Mouse (Mus musculus): Measurements from ENCODE around the gene Nrd1. TPM values are rescaled to one million over a fixed set of nuclear protein-coding genes. Genes with fewer than 3 reads are reported as not detected.

Nrd1 gene
- polyA plus RNA-seq, 1 experiment from 2014 or later, result 46.6 TPM

DNA sequence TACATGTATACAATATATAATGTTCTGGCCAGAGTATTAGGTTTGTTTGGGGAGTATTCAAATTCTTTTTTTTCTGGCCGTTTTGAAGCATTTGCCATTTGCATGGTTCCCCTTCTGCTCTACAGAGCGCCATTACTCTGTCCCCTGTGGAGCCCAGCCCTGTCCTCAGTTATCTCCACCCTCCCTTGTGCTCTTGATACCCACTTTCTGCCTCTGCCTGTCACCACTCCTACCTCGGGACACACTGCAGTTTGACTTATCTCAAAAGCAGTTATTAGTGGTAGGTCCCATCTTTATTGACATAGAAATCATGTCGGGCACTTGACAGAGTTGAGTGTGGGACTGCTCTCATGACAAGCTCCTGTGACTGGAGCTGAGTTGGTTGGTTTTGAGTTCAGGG is 42.3 kb downstream of the Nrd1 start:
- 53% methylated on average over 4 of the region's 4 CpGs for WGBS (ENCODE audit: insufficient replicate concordance)
- Histone ChIP-seq H3K9ac (ENCODE audit: low read depth, low read length) (no peak overlapping the region), H3K36me3 (ENCODE audit: control insufficient read depth, insufficient read depth, low read length) (peaks cover 41% of the 10 kb centered on the region), H3K9me3 (replicated peaks; ENCODE audit: control insufficient read depth, low read length) (no peaks in the 10 kb centered on the region), H3K27ac (ENCODE audit: low read depth, low read length) (no peak overlapping the region), H3K27me3 (ENCODE audit: control insufficient read depth, insufficient read depth, low read length) (no peaks in the 10 kb centered on the region), H3K4me2 (no peak overlapping the region), H3K4me3 (ENCODE audit: low read depth, low read length) (no peak overlapping the region), H3K4me1 (ENCODE audit: control insufficient read depth, insufficient read depth, low read length) (0 out of 2 replicates have a peak, but pooled peaks cover 2% of the 10 kb centered on the region)
- no peak for ATAC-seq (replicated peaks; ENCODE audit: insufficient number of reproducible peaks, low FRiP score, low TSS enrichment)

- no peak overlapping the region for H3K4me2 ChIP-seq
- H3K27ac ChIP-seq (ENCODE audit: low read depth, low read length), result no peak overlapping the region
- H3K9ac ChIP-seq (ENCODE audit: low read depth, low read length), result no peak overlapping the region
- no peaks in the 10 kb centered on the region for H3K27me3 ChIP-seq (ENCODE audit: control insufficient read depth, insufficient read depth, low read length)
- peaks cover 39% of the 10 kb centered on the region for H3K36me3 ChIP-seq (ENCODE audit: control insufficient read depth, insufficient read depth, low read length)
- 0 out of 2 replicates have a peak, but pooled peaks cover 2% of the 10 kb centered on the region for H3K4me1 ChIP-seq (ENCODE audit: control insufficient read depth, insufficient read depth, low read length)
- no peaks in the 10 kb centered on the region for H3K9me3 ChIP-seq (replicated peaks; ENCODE audit: control insufficient read depth, low read length)
- no peak overlapping the region for H3K4me3 ChIP-seq (ENCODE audit: low read depth, low read length)
- 67% methylated on average over 5 of the region's 5 CpGs for WGBS (ENCODE audit: insufficient replicate concordance)
- no peak for ATAC-seq (replicated peaks; ENCODE audit: insufficient number of reproducible peaks, low FRiP score, low TSS enrichment)
Observed at GRCm38 (mm10) chr4:109043294-109043693, 42.8 kb downstream of the Nrd1 start.

DNA sequence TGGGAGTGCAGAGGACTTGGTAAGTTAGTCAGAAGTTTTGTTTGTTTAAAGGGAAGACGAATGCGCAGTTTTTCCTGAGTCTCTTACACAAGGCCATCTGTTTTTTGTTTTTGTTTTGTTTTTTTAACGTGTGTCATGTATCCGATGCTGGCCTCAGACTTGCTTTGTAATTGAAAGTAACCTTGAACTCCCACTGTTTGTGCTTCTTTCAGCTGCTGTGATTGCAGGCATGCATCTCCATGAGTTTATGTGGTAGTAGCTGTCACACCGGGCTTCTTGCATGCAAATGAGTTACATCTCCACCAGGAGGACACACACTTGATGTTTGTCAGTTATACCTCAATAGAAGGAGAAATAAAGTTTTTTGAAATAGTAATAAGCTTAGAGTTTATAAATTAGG is 43.3 kb downstream of the Nrd1 start:
- WGBS (ENCODE audit: insufficient replicate concordance), result 81% methylated on average over 5 of the region's 5 CpGs
- Histone ChIP-seq H3K4me2 (no peak overlapping the region), H3K4me3 (ENCODE audit: low read depth, low read length) (no peak overlapping the region), H3K36me3 (ENCODE audit: control insufficient read depth, insufficient read depth, low read length) (peaks cover 35% of the 10 kb centered on the region), H3K9me3 (replicated peaks; ENCODE audit: control insufficient read depth, low read length) (no peaks in the 10 kb centered on the region), H3K27me3 (ENCODE audit: control insufficient read depth, insufficient read depth, low read length) (no peaks in the 10 kb centered on the region), H3K4me1 (ENCODE audit: control insufficient read depth, insufficient read depth, low read length) (0 out of 2 replicates have a peak, but pooled peaks cover 2% of the 10 kb centered on the region), H3K27ac (ENCODE audit: low read depth, low read length) (no peak overlapping the region), H3K9ac (ENCODE audit: low read depth, low read length) (no peak overlapping the region)
- ATAC-seq (replicated peaks; ENCODE audit: insufficient number of reproducible peaks, low FRiP score, low TSS enrichment), result no peak

DNA sequence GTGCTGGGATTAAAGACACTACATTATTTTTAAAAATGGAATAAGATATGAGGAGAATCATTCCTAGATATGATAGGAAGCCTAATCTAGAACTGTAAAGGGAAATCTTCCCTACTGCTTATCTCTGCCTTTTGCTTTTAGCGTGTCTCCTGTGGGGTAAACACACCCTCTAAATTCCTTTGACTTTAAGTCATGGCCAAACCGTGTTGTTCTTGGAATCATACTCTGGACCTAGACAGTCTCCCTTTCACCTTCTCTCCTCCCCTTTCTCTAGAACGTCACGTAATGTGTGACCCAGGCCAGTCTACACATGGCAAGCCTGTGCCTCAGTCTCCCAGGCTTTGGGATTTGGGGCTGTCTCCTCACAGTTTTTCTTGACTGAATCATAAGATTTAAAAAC is 47.8 kb downstream of the Nrd1 start:
- H3K9me3 ChIP-seq (replicated peaks; ENCODE audit: control insufficient read depth, low read length), result no peaks in the 10 kb centered on the region
- no peaks in the 10 kb centered on the region for H3K27me3 ChIP-seq (ENCODE audit: control insufficient read depth, insufficient read depth, low read length)
- no peak overlapping the region for H3K4me2 ChIP-seq
- no peak overlapping the region for H3K4me3 ChIP-seq (ENCODE audit: low read depth, low read length)
- no peaks in the 10 kb centered on the region for H3K4me1 ChIP-seq (ENCODE audit: control insufficient read depth, insufficient read depth, low read length)
- ATAC-seq (replicated peaks; ENCODE audit: insufficient number of reproducible peaks, low FRiP score, low TSS enrichment), result no peak
- H3K36me3 ChIP-seq (ENCODE audit: control insufficient read depth, insufficient read depth, low read length), result peaks cover 29% of the 10 kb centered on the region
- no peak overlapping the region for H3K27ac ChIP-seq (ENCODE audit: low read depth, low read length)
- 45% methylated on average over 4 of the region's 4 CpGs for WGBS (ENCODE audit: insufficient replicate concordance)
- no peak overlapping the region for H3K9ac ChIP-seq (ENCODE audit: low read depth, low read length)

DNA sequence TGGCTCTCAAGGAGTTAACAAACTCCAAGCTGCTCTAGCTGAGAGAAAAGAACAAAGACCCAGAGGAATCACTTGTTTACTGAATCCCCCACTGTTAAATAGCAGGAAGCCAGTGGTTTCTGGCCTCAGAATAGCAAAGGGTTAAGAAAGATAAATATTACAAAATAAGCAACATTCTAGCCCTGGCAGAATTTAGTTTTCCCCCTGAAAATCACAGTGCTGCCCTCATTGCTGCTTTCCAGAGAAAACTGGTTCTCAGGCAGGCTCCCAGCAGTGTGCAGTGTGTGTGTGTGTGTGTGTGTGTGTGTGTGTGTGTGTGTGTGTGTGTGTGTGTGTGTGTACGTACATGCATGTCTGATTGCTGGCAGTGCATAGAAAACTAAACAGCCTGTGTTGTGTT is 51.8 kb downstream of the Nrd1 start:
- Histone ChIP-seq H3K9ac (ENCODE audit: low read depth, low read length) (no peak overlapping the region), H3K4me2 (no peak overlapping the region), H3K27me3 (ENCODE audit: control insufficient read depth, insufficient read depth, low read length) (no peaks in the 10 kb centered on the region), H3K27ac (ENCODE audit: low read depth, low read length) (0 out of 2 replicates have a peak overlapping the region, but pooled peaks have one; percentile 16), H3K4me3 (ENCODE audit: low read depth, low read length) (no peak overlapping the region), H3K36me3 (ENCODE audit: control insufficient read depth, insufficient read depth, low read length) (peaks cover 21% of the 10 kb centered on the region), H3K4me1 (ENCODE audit: control insufficient read depth, insufficient read depth, low read length) (no peaks in the 10 kb centered on the region), H3K9me3 (replicated peaks; ENCODE audit: control insufficient read depth, low read length) (no peaks in the 10 kb centered on the region)
- 69% methylated on average over 1 of the region's 1 CpGs for WGBS (ENCODE audit: insufficient replicate concordance)
- ATAC-seq (replicated peaks; ENCODE audit: insufficient number of reproducible peaks, low FRiP score, low TSS enrichment), result no peak

GRCm38 (mm10) chr4:109054003-109054402 is 53.5 kb downstream of the Nrd1 start:
- no peak overlapping the region for H3K4me3 ChIP-seq (ENCODE audit: low read depth, low read length)
- H3K9ac ChIP-seq (ENCODE audit: low read depth, low read length), result no peak overlapping the region
- no peaks in the 10 kb centered on the region for H3K27me3 ChIP-seq (ENCODE audit: control insufficient read depth, insufficient read depth, low read length)
- no peaks in the 10 kb centered on the region for H3K9me3 ChIP-seq (replicated peaks; ENCODE audit: control insufficient read depth, low read length)
- no peaks in the 10 kb centered on the region for H3K4me1 ChIP-seq (ENCODE audit: control insufficient read depth, insufficient read depth, low read length)
- no peak overlapping the region for H3K27ac ChIP-seq (ENCODE audit: low read depth, low read length)
- WGBS (ENCODE audit: insufficient replicate concordance), result 88% methylated on average over 9 of the region's 9 CpGs
- H3K4me2 ChIP-seq, result no peak overlapping the region
- ATAC-seq (replicated peaks; ENCODE audit: insufficient number of reproducible peaks, low FRiP score, low TSS enrichment), result no peak
- H3K36me3 ChIP-seq (ENCODE audit: control insufficient read depth, insufficient read depth, low read length), result peaks cover 35% of the 10 kb centered on the region

DNA sequence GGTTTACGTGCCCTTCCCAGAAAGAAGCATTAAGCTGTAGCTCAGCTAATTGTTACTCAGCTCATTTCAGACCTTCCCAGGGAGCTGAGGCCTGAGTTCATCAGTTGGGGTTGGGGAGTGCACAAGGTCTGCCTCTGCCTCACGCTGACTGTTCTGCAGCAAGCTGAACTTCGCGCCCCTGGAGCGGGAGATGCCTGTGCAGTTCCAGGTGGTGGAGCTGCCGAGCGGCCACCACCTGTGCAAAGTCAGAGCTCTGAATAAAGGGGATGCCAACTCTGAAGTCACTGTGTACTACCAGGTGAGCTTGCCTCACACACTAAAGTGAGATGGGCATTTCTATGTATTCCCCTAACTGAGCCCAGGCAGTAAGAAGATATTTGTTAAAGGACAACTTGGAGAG is 55.9 kb downstream of the Nrd1 start:
- 84% methylated on average over 7 of the region's 7 CpGs for WGBS (ENCODE audit: insufficient replicate concordance)
- Histone ChIP-seq H3K36me3 (ENCODE audit: control insufficient read depth, insufficient read depth, low read length) (peaks cover 43% of the 10 kb centered on the region), H3K4me1 (ENCODE audit: control insufficient read depth, insufficient read depth, low read length) (no peaks in the 10 kb centered on the region), H3K9ac (ENCODE audit: low read depth, low read length) (no peak overlapping the region), H3K27ac (ENCODE audit: low read depth, low read length) (no peak overlapping the region), H3K4me3 (ENCODE audit: low read depth, low read length) (no peak overlapping the region), H3K27me3 (ENCODE audit: control insufficient read depth, insufficient read depth, low read length) (no peaks in the 10 kb centered on the region), H3K4me2 (no peak overlapping the region), H3K9me3 (replicated peaks; ENCODE audit: control insufficient read depth, low read length) (no peaks in the 10 kb centered on the region)
- no peak for ATAC-seq (replicated peaks; ENCODE audit: insufficient number of reproducible peaks, low FRiP score, low TSS enrichment)

- Histone ChIP-seq H3K9me3 (replicated peaks; ENCODE audit: control insufficient read depth, low read length) (no peaks in the 10 kb centered on the region), H3K4me1 (ENCODE audit: control insufficient read depth, insufficient read depth, low read length) (no peaks in the 10 kb centered on the region), H3K4me3 (ENCODE audit: low read depth, low read length) (no peak overlapping the region), H3K27me3 (ENCODE audit: control insufficient read depth, insufficient read depth, low read length) (no peaks in the 10 kb centered on the region), H3K9ac (ENCODE audit: low read depth, low read length) (no peak overlapping the region), H3K36me3 (ENCODE audit: control insufficient read depth, insufficient read depth, low read length) (peaks cover 46% of the 10 kb centered on the region), H3K4me2 (no peak overlapping the region), H3K27ac (ENCODE audit: low read depth, low read length) (no peak overlapping the region)
- no peak for ATAC-seq (replicated peaks; ENCODE audit: insufficient number of reproducible peaks, low FRiP score, low TSS enrichment)
- whole genome bisulfite sequencing (ENCODE audit: insufficient replicate concordance), result 91% methylated on average over 8 of the region's 8 CpGs
Observed at GRCm38 (mm10) chr4:109057640-109058039, 57.2 kb downstream of the Nrd1 start.

- ATAC-seq (replicated peaks; ENCODE audit: insufficient number of reproducible peaks, low FRiP score, low TSS enrichment), result no peak
- no peak overlapping the region for H3K4me3 ChIP-seq (ENCODE audit: low read depth, low read length)
- no peak overlapping the region for H3K27ac ChIP-seq (ENCODE audit: low read depth, low read length)
- no peaks in the 10 kb centered on the region for H3K4me1 ChIP-seq (ENCODE audit: control insufficient read depth, insufficient read depth, low read length)
- H3K9ac ChIP-seq (ENCODE audit: low read depth, low read length), result no peak overlapping the region
- no peaks in the 10 kb centered on the region for H3K9me3 ChIP-seq (replicated peaks; ENCODE audit: control insufficient read depth, low read length)
- no peaks in the 10 kb centered on the region for H3K27me3 ChIP-seq (ENCODE audit: control insufficient read depth, insufficient read depth, low read length)
- H3K4me2 ChIP-seq, result no peak overlapping the region
- 92% methylated on average over 4 of the region's 4 CpGs for WGBS (ENCODE audit: insufficient replicate concordance)
- H3K36me3 ChIP-seq (ENCODE audit: control insufficient read depth, insufficient read depth, low read length), result peaks cover 54% of the 10 kb centered on the region
Observed at GRCm38 (mm10) chr4:109059255-109059821, 58.9 kb downstream of the Nrd1 start.
